Mouse (Mus musculus): ENCODE measurements around the gene Eme2.

The Eme2 gene

GRCm38 (mm10) chr17:24900014-24900413 is 5.1 kb upstream of the Eme2 start:
- no peak for TF ChIP-seq GATA4 (IDR thresholded peaks at IDR 0.05; ENCODE audit: insufficient replicate concordance, low read length)

GRCm38 (mm10) chr17:24899153-24899552 is 4.3 kb upstream of the Eme2 start:
- no peak for TF ChIP-seq GATA4 (IDR thresholded peaks at IDR 0.05; ENCODE audit: insufficient replicate concordance, low read length)

- TF ChIP-seq GATA4 (IDR thresholded peaks at IDR 0.05; ENCODE audit: insufficient replicate concordance, low read length), result no peak
Measured at GRCm38 (mm10) chr17:24898041-24898854, 3.4 kb upstream of the Eme2 start.

- no peak for TF ChIP-seq GATA4 (IDR thresholded peaks at IDR 0.05; ENCODE audit: insufficient replicate concordance, low read length)
Measured at GRCm38 (mm10) chr17:24897600-24897999, 2.7 kb upstream of the Eme2 start.

GRCm38 (mm10) chr17:24896993-24897269 is 2.0 kb upstream of the Eme2 start:
- TF ChIP-seq GATA4 (IDR thresholded peaks at IDR 0.05; ENCODE audit: insufficient replicate concordance, low read length), result no peak

- TF ChIP-seq GATA4 (IDR thresholded peaks at IDR 0.05; ENCODE audit: insufficient replicate concordance, low read length), result no peak
Measured at GRCm38 (mm10) chr17:24896241-24896992, 1.5 kb upstream of the Eme2 start, which contains the start of gene Nme3. Gene Nme3 (plus strand): TSS chr17:24896500.

DNA sequence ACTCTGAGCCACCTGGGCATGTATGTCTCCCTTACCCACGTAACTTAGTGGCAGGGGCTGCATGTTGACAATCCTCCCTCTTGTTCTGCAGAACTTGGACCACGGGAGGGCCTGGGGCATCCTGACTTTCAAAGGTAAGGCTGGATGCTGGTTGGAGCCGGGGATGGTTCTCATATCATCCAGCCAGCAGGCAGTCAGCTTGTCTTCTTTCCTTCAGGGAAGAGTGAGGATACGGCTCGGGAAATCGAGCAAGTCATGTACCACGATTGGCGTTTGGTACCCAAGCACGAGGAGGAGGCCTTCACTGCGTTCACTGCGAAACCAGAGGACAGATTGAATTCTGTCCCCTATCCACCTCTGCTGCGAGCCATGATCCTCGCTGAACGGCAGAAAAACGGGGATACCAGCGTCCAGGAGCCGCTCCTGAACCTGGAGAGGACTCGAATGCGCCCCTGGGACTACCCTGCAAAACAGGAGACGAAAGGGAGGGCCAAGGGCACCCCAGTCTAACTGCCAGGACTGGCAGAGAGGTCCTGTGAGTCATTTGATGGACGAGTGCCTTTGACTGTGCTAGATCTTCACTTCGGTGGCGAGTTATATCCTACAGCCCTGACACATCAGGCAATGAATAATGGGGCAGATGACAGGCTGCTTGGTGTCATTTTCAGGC is 819 bp upstream of the Eme2 start:
- TF ChIP-seq GATA4 (IDR thresholded peaks at IDR 0.05; ENCODE audit: insufficient replicate concordance, low read length), result no peak

GRCm38 (mm10) chr17:24894061-24894994 is 559 bp downstream of the Eme2 start:
- TF ChIP-seq GATA4 (IDR thresholded peaks at IDR 0.05; ENCODE audit: insufficient replicate concordance, low read length), result no peak

GRCm38 (mm10) chr17:24893276-24893675 is 1.6 kb downstream of the Eme2 start:
- no peak for TF ChIP-seq GATA4 (IDR thresholded peaks at IDR 0.05; ENCODE audit: insufficient replicate concordance, low read length)

DNA sequence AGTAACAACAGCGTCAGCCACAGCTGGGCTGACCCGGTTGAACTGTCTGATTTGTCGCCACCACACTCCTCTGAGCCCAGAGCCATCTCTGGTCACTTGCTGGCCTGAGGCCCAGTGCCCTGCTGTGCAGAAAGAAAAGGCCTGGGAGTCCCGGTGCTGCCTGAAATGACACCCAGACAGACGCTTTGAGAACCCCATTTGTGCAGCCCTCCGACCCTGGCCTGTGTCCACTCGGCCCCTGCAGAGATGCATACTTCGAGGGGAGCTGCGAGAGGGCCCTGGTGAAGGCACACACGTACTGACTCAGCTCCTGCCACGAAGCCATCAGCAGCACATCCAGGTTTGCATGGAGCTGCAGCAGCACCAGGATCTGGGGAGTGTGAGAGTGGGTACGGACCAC is 2.1 kb downstream of the Eme2 start:
- TF ChIP-seq GATA4 (IDR thresholded peaks at IDR 0.05; ENCODE audit: insufficient replicate concordance, low read length), result no peak

- TF ChIP-seq GATA4 (IDR thresholded peaks at IDR 0.05; ENCODE audit: insufficient replicate concordance, low read length), result no peak
Measured at GRCm38 (mm10) chr17:24891321-24891720, 3.6 kb downstream of the Eme2 start.

- TF ChIP-seq GATA4 (IDR thresholded peaks at IDR 0.05; ENCODE audit: insufficient replicate concordance, low read length), result no peak
Measured at GRCm38 (mm10) chr17:24890151-24891092, 4.5 kb downstream of the Eme2 start.

- TF ChIP-seq GATA4 (IDR thresholded peaks at IDR 0.05; ENCODE audit: insufficient replicate concordance, low read length), result no peak
Measured at GRCm38 (mm10) chr17:24888862-24889261, 6.0 kb downstream of the Eme2 start.
